Mouse (Mus musculus) ES-Bruce4 (cell line): ENCODE measurements around the gene Hps4. TPM values are rescaled to one million over a fixed set of nuclear protein-coding genes. Genes with fewer than 3 reads are reported as not detected.

Experiments used
- H3K27ac ChIP-seq: 2 replicates; pipeline ENCODE4 v1.5.1; 2012; ENCODE audit warnings: low read length, inconsistent platforms; ENCODE audit not compliant: insufficient read depth
- H3K27me3 ChIP-seq: 2 replicates; pipeline ENCODE4 v1.6.1; 2012; ENCODE audit warnings: mild to moderate bottlenecking, low read length, inconsistent platforms; ENCODE audit not compliant: control insufficient read depth, poor library complexity, insufficient read depth, severe bottlenecking
- H3K36me3 ChIP-seq: 2 replicates; pipeline ENCODE4 v1.6.1; 2012; ENCODE audit warnings: inconsistent platforms, mild to moderate bottlenecking, low read length, moderate library complexity; ENCODE audit not compliant: control insufficient read depth, poor library complexity, insufficient read depth, severe bottlenecking
- H3K4me1 ChIP-seq: one replicate; pipeline ENCODE4 v1.8.1; 2011; ENCODE audit warnings: low read length; ENCODE audit not compliant: control insufficient read depth, insufficient read depth
- H3K4me3 ChIP-seq: 2 replicates; pipeline ENCODE4 v1.5.1; 2011; ENCODE audit warnings: low read depth, mild to moderate bottlenecking, low read length
- H3K9ac ChIP-seq: 2 replicates; pipeline ENCODE4 v1.6.1; 2012; ENCODE audit warnings: low read depth, mild to moderate bottlenecking, inconsistent platforms; ENCODE audit not compliant: poor library complexity, severe bottlenecking
- H3K9me3 ChIP-seq: replicated peaks from 2 replicates; pipeline ENCODE4 v1.6.1; 2012; ENCODE audit warnings: mild to moderate bottlenecking, low read length, inconsistent platforms; ENCODE audit not compliant: control insufficient read depth, poor library complexity, insufficient read depth, severe bottlenecking
- CTCF ChIP-seq: IDR thresholded peaks from one replicate; pipeline ENCODE4 v1.8.1; 2011; ENCODE audit warnings: low read depth, low read length
- EP300 ChIP-seq: IDR thresholded peaks from 2 replicates; pipeline ENCODE4 v1.6.1; 2011; ENCODE audit warnings: low read depth, low read length; ENCODE audit not compliant: insufficient read depth
- POLR2A ChIP-seq: IDR thresholded peaks from one replicate; pipeline ENCODE4 v1.8.1; 2011; ENCODE audit warnings: low read length; ENCODE audit not compliant: insufficient read depth
- polyA plus RNA-seq: library from polyadenylated mRNA; stranded (reverse); fragments of >200 nt; gene quantifications from 2 replicates; pipeline ENCODE4 v1.2.4, GENCODE M21; 2011; ENCODE audit warnings: low read depth; ENCODE audit not compliant: missing spikeins, insufficient read depth, insufficient read length

Hps4 gene
- polyA plus RNA-seq, 1 experiment, result 17.3 TPM

- Histone ChIP-seq H3K27me3 (no peaks in the 10 kb centered on the region), H3K27ac (no peak overlapping the region), H3K4me3 (no peak overlapping the region), H3K36me3 (no peaks in the 10 kb centered on the region), H3K4me1 (no peaks in the 10 kb centered on the region), H3K9ac (no peak overlapping the region), H3K9me3 (no peaks in the 10 kb centered on the region)
- no peak for TF ChIP-seq POLR2A
- no peak for TF ChIP-seq CTCF
- TF ChIP-seq EP300, result no peak
Measured at GRCm38 (mm10) chr5:112419535-112419934, 76.7 kb downstream of the Hps4 start.

- H3K36me3 ChIP-seq, result no peaks in the 10 kb centered on the region
- no peaks in the 10 kb centered on the region for H3K4me1 ChIP-seq
- no peaks in the 10 kb centered on the region for H3K27me3 ChIP-seq
- H3K27ac ChIP-seq, result no peak overlapping the region
- H3K9ac ChIP-seq, result no peak overlapping the region
- no peaks in the 10 kb centered on the region for H3K9me3 ChIP-seq
- TF ChIP-seq POLR2A (no peak), EP300 (no peak), CTCF (no peak)
- no peak overlapping the region for H3K4me3 ChIP-seq
Measured at GRCm38 (mm10) chr5:112426635-112427034, 83.8 kb downstream of the Hps4 start.

- no peaks in the 10 kb centered on the region for H3K27me3 ChIP-seq
- H3K9me3 ChIP-seq, result no peaks in the 10 kb centered on the region
- H3K9ac ChIP-seq, result no peak overlapping the region
- H3K27ac ChIP-seq, result no peak overlapping the region
- H3K4me3 ChIP-seq, result no peak overlapping the region
- TF ChIP-seq CTCF (peak; percentile 69), EP300 (no peak), POLR2A (no peak)
- H3K4me1 ChIP-seq, result no peaks in the 10 kb centered on the region
- no peaks in the 10 kb centered on the region for H3K36me3 ChIP-seq
Measured at GRCm38 (mm10) chr5:112427283-112427682, 84.4 kb downstream of the Hps4 start.

Other genes starting within 250 kb of the Hps4 start
- gene Cryba4, start 90.6 kb upstream of the Hps4 start, polyA plus RNA-seq, result not detected in 2 replicates
- gene Crybb1, start 87.3 kb upstream of the Hps4 start, polyA plus RNA-seq, result not detected in 2 replicates
- gene Tpst2, start 66.4 kb upstream of the Hps4 start, polyA plus RNA-seq, result 25.8 and 37.1 TPM in 2 replicates
- 23.9 and 24.8 TPM in 2 replicates for gene Tfip11, start 16.7 kb upstream of the Hps4 start, polyA plus RNA-seq
- gene Srrd, start within 50 bp of the Hps4 start, polyA plus RNA-seq, result 19.1 TPM in 2 replicates
- gene Gm6583, start 12.9 kb downstream of the Hps4 start, polyA plus RNA-seq, result not detected in 2 replicates
- 6.7 and 7.2 TPM in 2 replicates for gene Asphd2, start 51.8 kb downstream of the Hps4 start, polyA plus RNA-seq
- gene Gm6588, start 106.3 kb downstream of the Hps4 start, polyA plus RNA-seq, result not detected in 2 replicates
- 0.16 TPM in 1 of 2 replicates, not detected in the other for gene Sez6l, start 234.1 kb downstream of the Hps4 start, polyA plus RNA-seq